Mouse (Mus musculus): ENCODE data around the gene Thop1. TPM values are rescaled to one million over a fixed set of nuclear protein-coding genes. Genes with fewer than 3 reads are reported as not detected.
"Not testable (repeated sequence)": the region's sequence is repeated elsewhere in the genome, so short reads cannot be mapped to it uniquely, and the experiment has no call there.

Thop1 gene
- polyA plus RNA-seq, 1 experiment from 2014 or later: 102 TPM

DNA sequence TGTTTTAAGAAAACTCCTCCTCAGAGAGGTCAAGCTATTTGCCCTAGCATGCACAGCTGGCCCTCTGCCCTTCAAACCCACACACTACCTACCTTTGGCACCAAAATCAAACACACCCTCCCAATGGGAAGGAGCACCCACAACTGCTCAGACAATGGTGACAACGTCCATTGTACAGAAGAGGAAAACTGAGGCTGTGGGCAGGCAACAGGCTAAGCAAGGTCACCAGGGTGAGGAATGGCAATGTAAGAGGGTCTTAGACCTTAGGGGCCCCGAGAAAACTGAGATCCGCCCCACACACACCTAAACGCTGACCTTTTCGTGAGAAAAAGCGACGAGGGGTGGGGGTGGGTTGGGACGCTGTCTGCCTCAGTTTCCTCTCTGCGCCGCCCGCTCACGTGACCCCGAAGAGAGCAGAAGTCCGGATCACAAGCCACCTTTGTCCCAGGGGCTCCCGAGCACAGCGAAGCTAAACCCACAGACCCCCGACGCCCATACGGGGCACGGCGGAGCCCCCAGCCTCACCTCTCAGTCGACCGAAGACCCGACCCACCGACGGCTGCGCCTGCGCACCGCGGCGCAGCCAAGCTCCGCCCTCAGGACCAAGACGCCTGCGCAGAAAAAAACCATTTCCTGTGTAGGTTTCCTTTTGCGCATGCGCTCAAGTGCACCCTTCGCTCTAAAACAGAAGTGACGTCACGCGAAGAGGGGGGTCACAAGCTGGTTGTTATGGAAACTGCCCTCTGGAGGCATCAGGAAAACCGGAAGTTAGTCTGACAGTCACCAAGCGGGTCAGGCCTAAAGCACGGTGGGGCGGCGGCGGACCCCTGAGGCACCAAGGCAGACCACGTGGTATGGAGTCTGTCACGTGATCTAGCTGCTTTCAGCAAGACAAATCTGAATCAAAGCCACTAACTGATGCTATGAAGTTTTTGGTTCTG, 10.0 kb upstream of the Thop1 start, which contains the start of gene Sgta:
TSS of gene Sgta (minus strand) at position 579 of the 941 bp plus-strand sequence.
- no peaks in the 10 kb centered on the region for H3K9me3 ChIP-seq
- WGBS: under 1% methylated on average over 48 of the region's 48 CpGs
- peak within 1 kb of the TSS; percentile 89 for H3K27ac ChIP-seq (replicated peaks)
- peak; percentile 98 for DNase-seq (ENCODE audit: low spot score)
- peaks cover 30% of the 10 kb centered on the region for H3K36me3 ChIP-seq (replicated peaks)
- H3K4me1 ChIP-seq: peaks cover 32% of the 10 kb centered on the region
- peak within 1 kb of the TSS; percentile 88 for H3K4me3 ChIP-seq
- H3K27me3 ChIP-seq (replicated peaks; ENCODE audit: low read depth, poor library complexity, severe bottlenecking): no peaks in the 10 kb centered on the region

- H3K9me3 ChIP-seq: no peaks in the 10 kb centered on the region
- no peaks in the 10 kb centered on the region for H3K27me3 ChIP-seq (replicated peaks; ENCODE audit: low read depth, poor library complexity, severe bottlenecking)
- WGBS: 66% methylated on average over 4 of the region's 4 CpGs
- peaks cover 20% of the 10 kb centered on the region for H3K4me1 ChIP-seq
- DNase-seq (ENCODE audit: low spot score): no peak
- peaks cover 6% of the 10 kb centered on the region for H3K36me3 ChIP-seq (replicated peaks)
- H3K27ac ChIP-seq (replicated peaks): no peak overlapping the region
- no peak overlapping the region for H3K4me3 ChIP-seq
Measured at GRCm38 (mm10) chr10:81062710-81063109, 7.1 kb upstream of the Thop1 start.

GRCm38 (mm10) chr10:81064519-81064918, 5.3 kb upstream of the Thop1 start:
- H3K27ac ChIP-seq (replicated peaks); DNase-seq (ENCODE audit: low spot score); H3K27me3 ChIP-seq (replicated peaks; ENCODE audit: low read depth, poor library complexity, severe bottlenecking); H3K36me3 ChIP-seq (replicated peaks); H3K4me3 ChIP-seq; H3K9me3 ChIP-seq: not testable (repeated sequence)
- WGBS: 87% methylated on average over 8 of the region's 8 CpGs
- H3K4me1 ChIP-seq: peaks cover 12% of the 10 kb centered on the region

DNA sequence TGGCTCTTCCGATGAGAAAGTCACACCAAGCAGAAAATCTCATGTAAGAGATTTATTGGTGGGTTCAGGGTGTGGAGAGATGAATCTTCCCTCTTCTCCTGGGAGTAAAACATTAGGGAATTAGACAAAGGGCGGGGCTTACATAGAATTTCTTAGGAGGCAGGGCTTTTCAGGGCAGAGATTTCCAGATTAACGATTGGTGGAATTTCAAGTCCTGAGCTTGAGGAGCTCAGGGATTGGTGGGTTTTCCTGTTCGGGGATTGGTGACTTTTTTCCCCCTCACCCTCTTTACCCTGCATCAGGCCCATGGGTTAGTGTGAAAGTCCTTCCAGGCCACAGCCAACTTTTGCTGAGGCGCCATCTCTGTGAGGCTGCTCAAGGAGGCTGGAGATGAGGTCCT, 1.1 kb upstream of the Thop1 start:
- no peaks in the 10 kb centered on the region for H3K27me3 ChIP-seq (replicated peaks; ENCODE audit: low read depth, poor library complexity, severe bottlenecking)
- H3K9me3 ChIP-seq: 0 out of 2 replicates have a peak, but pooled peaks cover 2% of the 10 kb centered on the region
- peaks cover 28% of the 10 kb centered on the region for H3K4me1 ChIP-seq
- DNase-seq (ENCODE audit: low spot score): no peak
- peaks cover 22% of the 10 kb centered on the region for H3K36me3 ChIP-seq (replicated peaks)
- H3K27ac ChIP-seq (replicated peaks): no peak overlapping the region; the same call in 1 of the 2 replicates
- H3K4me3 ChIP-seq: no peak overlapping the region
- WGBS: 78% methylated on average over 5 of the region's 5 CpGs

DNA sequence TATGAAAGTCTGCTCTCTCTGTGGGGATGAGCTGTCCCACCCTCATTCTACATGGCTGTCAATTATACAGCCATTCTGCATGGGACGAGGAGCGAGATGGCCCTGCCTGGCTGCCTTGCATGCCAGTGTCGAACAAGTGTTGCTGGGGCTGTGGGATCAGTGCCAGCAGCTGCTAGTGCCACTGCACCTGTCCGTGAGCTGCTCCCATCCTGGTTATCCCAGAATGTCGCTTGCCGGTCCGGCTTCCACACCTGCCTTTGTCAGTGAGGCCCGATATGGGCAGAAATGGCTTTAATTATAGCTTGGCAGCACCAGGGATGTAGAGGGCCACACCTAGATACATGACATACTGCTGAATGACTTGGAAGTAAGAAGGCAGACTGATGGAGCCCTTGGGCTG, 2.5 kb downstream of the Thop1 start:
- no peak overlapping the region for H3K4me3 ChIP-seq
- DNase-seq (ENCODE audit: low spot score): no peak
- no peaks in the 10 kb centered on the region for H3K27me3 ChIP-seq (replicated peaks; ENCODE audit: low read depth, poor library complexity, severe bottlenecking)
- H3K27ac ChIP-seq (replicated peaks): no peak overlapping the region
- peaks cover 26% of the 10 kb centered on the region for H3K4me1 ChIP-seq
- WGBS: 95% methylated on average over 8 of the region's 8 CpGs
- peaks cover 58% of the 10 kb centered on the region for H3K36me3 ChIP-seq (replicated peaks)
- 0 out of 2 replicates have a peak, but pooled peaks cover 2% of the 10 kb centered on the region for H3K9me3 ChIP-seq

DNA sequence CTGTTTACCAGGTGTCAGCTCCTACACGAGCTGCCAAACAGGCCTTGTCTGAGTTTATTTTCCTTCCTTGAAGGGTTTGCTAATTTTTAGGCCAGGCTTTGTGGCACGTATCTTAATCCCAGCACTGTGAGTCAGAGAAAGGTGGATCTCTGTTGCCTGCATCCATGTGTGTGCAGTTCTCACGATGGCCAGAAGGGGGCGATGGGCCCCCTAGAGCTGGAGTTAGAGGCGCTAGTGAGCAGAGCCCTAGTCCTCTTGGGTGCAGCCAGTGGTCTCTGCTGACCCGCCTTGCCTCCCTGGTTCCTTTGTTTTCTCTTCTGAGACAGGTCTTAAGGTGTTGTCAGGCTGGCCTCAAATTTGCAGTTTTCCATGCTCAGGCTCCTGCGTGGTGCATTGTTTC, 3.6 kb downstream of the Thop1 start:
- H3K36me3 ChIP-seq (replicated peaks): peaks cover 70% of the 10 kb centered on the region
- peak; percentile 25 for DNase-seq (ENCODE audit: low spot score)
- WGBS: 63% methylated on average over 7 of the region's 7 CpGs
- peaks cover 26% of the 10 kb centered on the region for H3K4me1 ChIP-seq
- H3K27me3 ChIP-seq (replicated peaks; ENCODE audit: low read depth, poor library complexity, severe bottlenecking): no peaks in the 10 kb centered on the region
- no peak overlapping the region for H3K27ac ChIP-seq (replicated peaks)
- H3K9me3 ChIP-seq: 0 out of 2 replicates have a peak, but pooled peaks cover 2% of the 10 kb centered on the region
- H3K4me3 ChIP-seq: no peak overlapping the region

DNA sequence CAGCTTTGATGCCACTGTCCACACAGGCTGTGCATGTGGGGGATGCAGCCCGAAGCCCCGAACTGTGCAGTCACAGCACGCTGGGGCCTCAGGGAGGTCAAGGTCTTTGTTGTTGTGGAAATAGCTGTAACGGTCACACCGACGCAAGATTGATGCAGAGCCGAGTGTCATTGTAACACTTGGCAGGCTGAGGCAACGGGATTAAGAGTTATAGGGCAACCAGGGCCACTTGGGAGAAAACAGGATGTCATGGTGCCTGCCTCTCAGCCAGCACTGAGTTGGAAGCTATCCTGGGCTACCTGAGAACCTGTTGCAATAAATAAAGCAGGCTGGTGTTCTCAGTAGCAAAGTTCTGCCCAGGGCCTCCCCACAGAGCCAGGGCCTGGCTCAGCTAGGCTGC, 5.9 kb downstream of the Thop1 start:
- Histone ChIP-seq H3K4me3 (peak overlapping the region; percentile 6; the same call in 1 of the 2 replicates), H3K4me1 (peaks cover 12% of the 10 kb centered on the region), H3K9me3 (0 out of 2 replicates have a peak, but pooled peaks cover 2% of the 10 kb centered on the region), H3K27ac (replicated peaks) (no peak overlapping the region), H3K27me3 (replicated peaks; ENCODE audit: low read depth, poor library complexity, severe bottlenecking) (no peaks in the 10 kb centered on the region), H3K36me3 (replicated peaks) (peaks cover 92% of the 10 kb centered on the region)
- no peak for DNase-seq (ENCODE audit: low spot score)
- 92% methylated on average over 8 of the region's 8 CpGs for WGBS

GRCm38 (mm10) chr10:81076356-81076755, 6.5 kb downstream of the Thop1 start:
- peaks cover 5% of the 10 kb centered on the region for H3K4me1 ChIP-seq
- DNase-seq (ENCODE audit: low spot score): no peak
- H3K27me3 ChIP-seq (replicated peaks; ENCODE audit: low read depth, poor library complexity, severe bottlenecking): no peaks in the 10 kb centered on the region
- 0 out of 2 replicates have a peak, but pooled peaks cover 2% of the 10 kb centered on the region for H3K9me3 ChIP-seq
- peaks cover 99% of the 10 kb centered on the region for H3K36me3 ChIP-seq (replicated peaks)
- WGBS: 94% methylated on average over 1 of the region's 1 CpGs
- H3K27ac ChIP-seq (replicated peaks): no peak overlapping the region
- no peak overlapping the region for H3K4me3 ChIP-seq

GRCm38 (mm10) chr10:81077916-81078315, 8.1 kb downstream of the Thop1 start:
- H3K9me3 ChIP-seq: 0 out of 2 replicates have a peak, but pooled peaks cover 2% of the 10 kb centered on the region
- H3K27ac ChIP-seq (replicated peaks): no peak overlapping the region
- H3K27me3 ChIP-seq (replicated peaks; ENCODE audit: low read depth, poor library complexity, severe bottlenecking): no peaks in the 10 kb centered on the region
- H3K36me3 ChIP-seq (replicated peaks): peaks cover 100% of the 10 kb centered on the region
- DNase-seq (ENCODE audit: low spot score): no peak
- 91% methylated on average over 11 of the region's 11 CpGs for WGBS
- H3K4me1 ChIP-seq: no peaks in the 10 kb centered on the region
- no peak overlapping the region for H3K4me3 ChIP-seq

- Histone ChIP-seq H3K9me3 (no peaks in the 10 kb centered on the region), H3K36me3 (replicated peaks) (peaks cover 85% of the 10 kb centered on the region), H3K27ac (replicated peaks) (no peak overlapping the region)
Measured at GRCm38 (mm10) chr10:81080008-81080655, 10.3 kb downstream of the Thop1 start.

DNA sequence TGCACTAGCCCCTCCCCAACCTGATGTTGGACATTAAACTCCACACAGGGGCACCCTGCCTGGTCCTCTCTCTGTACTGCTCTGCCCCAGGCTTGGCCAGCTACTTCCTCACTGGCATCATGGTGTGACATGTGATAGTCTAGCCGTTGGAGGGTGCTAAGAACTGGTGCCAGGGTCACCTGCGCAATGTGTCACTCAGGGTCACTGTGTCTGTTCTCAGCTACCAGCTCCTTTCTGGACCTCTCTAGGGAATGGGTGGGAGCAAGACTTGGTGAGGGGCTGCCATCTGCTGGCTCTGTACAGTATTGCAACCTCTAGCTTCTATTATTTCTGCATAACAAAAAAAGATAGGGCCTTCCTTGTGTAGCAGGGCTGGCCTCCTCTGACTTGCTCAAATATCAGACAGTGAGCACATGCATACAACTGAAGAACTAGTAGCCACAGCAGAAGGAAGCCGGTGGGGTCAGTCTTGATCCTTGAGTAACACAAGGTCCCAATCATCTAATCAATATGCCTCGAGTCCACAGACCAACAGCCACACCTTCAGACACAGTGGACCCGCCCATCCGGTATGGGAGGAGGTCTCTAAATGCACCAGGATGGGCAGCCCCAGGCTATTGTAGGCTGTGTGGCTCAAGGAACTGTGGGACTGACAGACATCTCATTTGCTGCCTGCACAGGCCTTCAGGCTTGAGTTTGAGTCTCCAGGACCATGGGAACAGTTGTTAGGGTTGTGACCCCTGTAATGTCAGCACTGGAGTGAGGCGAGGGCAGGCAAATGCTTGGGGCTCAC, 12.5 kb downstream of the Thop1 start:
- 80% methylated on average over 7 of the region's 7 CpGs for WGBS
- peak; percentile 57 for DNase-seq (ENCODE audit: low spot score)

More at GRCm38 (mm10) chr10:81080008-81080655, 10.3 kb downstream of the Thop1 start:
- H3K4me3 ChIP-seq: no peak overlapping the region
- no peaks in the 10 kb centered on the region for H3K27me3 ChIP-seq (replicated peaks; ENCODE audit: low read depth, poor library complexity, severe bottlenecking)
- no peaks in the 10 kb centered on the region for H3K4me1 ChIP-seq
- no peak for DNase-seq (ENCODE audit: low spot score)
- WGBS: 95% methylated on average over 31 of the region's 31 CpGs

DNA sequence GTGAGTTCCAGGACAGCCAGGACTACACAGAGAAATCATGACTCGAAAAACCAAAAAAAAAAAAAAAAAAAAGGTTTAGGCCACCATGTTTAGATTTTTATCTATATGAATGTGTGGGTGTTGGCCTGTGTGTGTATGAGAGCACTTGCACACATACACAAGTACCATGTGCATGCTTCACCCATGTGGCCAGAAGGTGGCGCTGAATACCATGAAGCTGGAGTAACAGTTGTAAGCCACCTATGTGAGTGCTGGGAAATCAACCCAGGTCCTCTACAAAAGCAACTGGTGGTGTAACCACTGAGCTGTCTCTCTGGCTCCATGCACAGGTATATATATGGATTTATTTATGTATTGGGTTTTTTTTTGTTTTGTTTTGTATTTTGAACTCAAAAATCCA, 17.2 kb downstream of the Thop1 start:
- H3K36me3 ChIP-seq (replicated peaks): peaks cover 17% of the 10 kb centered on the region
- no peaks in the 10 kb centered on the region; the same call in 1 of the 2 replicates for H3K9me3 ChIP-seq
- no peak overlapping the region for H3K4me3 ChIP-seq
- DNase-seq (ENCODE audit: low spot score): peak; percentile 23
- H3K27me3 ChIP-seq (replicated peaks; ENCODE audit: low read depth, poor library complexity, severe bottlenecking): no peaks in the 10 kb centered on the region
- no peak overlapping the region for H3K27ac ChIP-seq (replicated peaks)
- 49% methylated on average over 2 of the region's 2 CpGs for WGBS
- H3K4me1 ChIP-seq: peaks cover 19% of the 10 kb centered on the region

More for the DNA sequence above, 12.5 kb downstream of the Thop1 start:
- peaks cover 63% of the 10 kb centered on the region for H3K36me3 ChIP-seq (replicated peaks)
- H3K4me3 ChIP-seq: no peak overlapping the region
- no peak overlapping the region for H3K27ac ChIP-seq (replicated peaks)
- no peaks in the 10 kb centered on the region; the same call in 1 of the 2 replicates for H3K9me3 ChIP-seq
- H3K4me1 ChIP-seq: no peaks in the 10 kb centered on the region
- H3K27me3 ChIP-seq (replicated peaks; ENCODE audit: low read depth, poor library complexity, severe bottlenecking): no peaks in the 10 kb centered on the region

Data from embryonic facial prominence, embryonic 10.5 days (tissue).